Comparison of ENCODE assay signal across 7 mouse cellular contexts in genomic region chr12:15849861-15850294, GRCm38 (mm10). TPM values are rescaled to one million over a fixed set of nuclear protein-coding genes. Genes with fewer than 3 reads are reported as not detected.
DNase-seq lines count a peak whose midpoint lies in the region; ATAC-seq lines count a peak whose summit lies in the region.

No protein-coding gene starts in this region.

- ATAC-seq in erythroid progenitor cell, adult 5-6 weeks (replicated peaks; ENCODE audit: low FRiP score, poor library complexity, severe bottlenecking): no peak

- peak; percentile 88 for DNase-seq in 3T3-L1 (ENCODE audit: low read depth, low spot score)
- DNase-seq in adrenal gland, postnatal 10 days: peak; percentile 76
- DNase-seq in gastrocnemius, postnatal 25 days: peak; percentile 85
- DNase-seq in kidney, postnatal 14 days: peak; percentile 64
- DNase-seq in thymus, postnatal 25 days: no peak
- DNase-seq in right cerebral cortex, adult 18-20 months: no peak

RNA-seq across cellular contexts. Expression of gene Trib2, which starts 33.2 kb away (rescaled TPM):
- total RNA-seq in adrenal gland, postnatal 10 days (2021): 10 to 100 TPM; 24.8 to 25.1 TPM
- 10 to 100 TPM; 13.6 to 20.0 TPM for total RNA-seq in gastrocnemius, postnatal 25 days (2021)
- 4.3 and 8.0 TPM in 2 replicates for total RNA-seq in erythroid progenitor cell, adult 5-6 weeks (2015; ENCODE audit: low replicate concordance)
- total RNA-seq in erythroid progenitor cell, adult 5-6 weeks (2017; ENCODE audit: low replicate concordance): 4.5 and 5.3 TPM in 2 replicates

Comparison
In these comparisons a context has a peak if more than half of its experiments do, and no peak if none do; other contexts are left out.
1. DNase-seq: peak in 3T3-L1 (single experiment), adrenal gland, postnatal 10 days (single experiment), gastrocnemius, postnatal 25 days (single experiment) and kidney, postnatal 14 days (single experiment); none in thymus, postnatal 25 days (single experiment) and right cerebral cortex, adult 18-20 months (single experiment).